Mouse (Mus musculus): ENCODE results near the gene Isca2. TPM values are rescaled to one million over a fixed set of nuclear protein-coding genes. Genes with fewer than 3 reads are reported as not detected.
A peak's percentile ranks its signal among the peaks of the same experiment; 100 is the strongest.

Gene Isca2
- polyA plus RNA-seq, 1 experiment from 2014 or later = 143 TPM

DNA sequence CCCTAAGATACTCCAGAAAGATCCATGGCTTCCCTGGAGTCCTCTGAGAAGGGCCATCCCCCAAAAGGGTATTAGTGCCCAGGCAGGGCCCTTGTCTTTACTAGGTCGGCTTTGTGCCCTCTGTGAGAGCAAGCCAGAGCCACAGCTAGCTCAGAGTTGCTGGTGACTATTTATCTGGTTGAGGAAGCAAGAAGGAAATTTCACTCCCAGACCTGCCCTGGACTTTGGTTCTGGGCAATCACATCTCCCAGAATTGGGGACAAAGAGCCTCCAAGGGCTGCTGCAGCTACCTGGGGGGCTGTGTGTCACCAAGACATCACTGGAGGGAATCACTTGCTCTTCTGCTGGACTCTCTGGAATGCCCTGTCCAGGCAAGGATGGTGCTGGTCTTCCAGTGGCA lies 33.0 kb downstream of the Isca2 start:
- H3K4me2 ChIP-seq = no peak overlapping the region
- no peaks in the 10 kb centered on the region for H3K36me3 ChIP-seq
- no peaks in the 10 kb centered on the region for H3K27me3 ChIP-seq
- 78% methylated on average over 1 of the region's 1 CpGs for WGBS
- no peak for ATAC-seq (replicated peaks; ENCODE audit: low FRiP score)
- H3K4me1 ChIP-seq = peaks cover 36% of the 10 kb centered on the region
- no peaks in the 10 kb centered on the region for H3K9me3 ChIP-seq (replicated peaks)
- H3K9ac ChIP-seq = no peak overlapping the region
- 0 out of 2 replicates have a peak overlapping the region, but pooled peaks have one; percentile 13 for H3K27ac ChIP-seq
- no peak overlapping the region for H3K4me3 ChIP-seq (replicated peaks)

DNA sequence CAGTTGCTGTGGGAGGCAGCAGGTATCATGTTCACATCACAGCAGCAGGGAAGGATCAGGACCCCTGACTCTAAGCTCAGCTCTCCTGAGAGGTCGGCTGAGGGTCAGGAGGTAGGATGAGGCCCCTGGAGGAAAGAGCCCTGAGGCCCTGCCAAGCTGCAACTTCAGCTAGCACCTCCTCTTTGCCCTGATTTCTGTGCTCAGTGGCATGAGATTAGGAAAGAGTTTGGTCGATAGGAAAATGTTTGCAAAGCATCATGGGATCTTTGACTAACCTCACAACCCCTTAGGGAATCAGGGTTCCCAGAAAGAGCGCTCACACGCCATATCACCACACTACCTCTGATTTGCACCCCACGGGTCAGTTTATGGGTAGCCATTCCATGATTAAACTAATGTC lies 33.7 kb downstream of the Isca2 start:
- Histone ChIP-seq H3K27ac (no peak overlapping the region), H3K36me3 (no peaks in the 10 kb centered on the region), H3K4me3 (replicated peaks) (no peak overlapping the region), H3K27me3 (no peaks in the 10 kb centered on the region), H3K4me1 (peaks cover 36% of the 10 kb centered on the region), H3K4me2 (no peak overlapping the region), H3K9me3 (replicated peaks) (no peaks in the 10 kb centered on the region), H3K9ac (no peak overlapping the region)
- WGBS = 49% methylated on average over 5 of the region's 5 CpGs
- no peak for ATAC-seq (replicated peaks; ENCODE audit: low FRiP score)

DNA sequence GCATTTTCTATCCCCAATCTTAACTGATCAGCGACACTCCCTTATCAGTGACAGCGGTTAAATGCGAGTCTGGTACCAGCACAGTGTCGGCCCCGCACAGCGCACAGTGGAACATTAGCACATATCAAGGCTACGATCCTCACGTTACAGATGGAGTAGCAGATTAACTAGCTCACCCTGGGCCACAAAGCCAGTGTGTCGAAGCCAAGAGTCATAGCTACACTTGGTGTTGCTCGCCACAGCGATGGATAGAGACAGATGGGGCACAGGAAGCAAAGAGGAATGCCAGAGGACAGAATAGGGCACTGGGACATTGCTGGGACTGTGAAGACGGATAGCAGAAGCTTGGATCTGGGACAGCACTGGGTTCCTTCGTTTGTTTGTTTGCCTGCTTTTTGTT lies 34.3 kb downstream of the Isca2 start:
- no peaks in the 10 kb centered on the region for H3K9me3 ChIP-seq (replicated peaks)
- peaks cover 36% of the 10 kb centered on the region for H3K4me1 ChIP-seq
- no peak overlapping the region for H3K9ac ChIP-seq
- no peak overlapping the region for H3K27ac ChIP-seq
- 72% methylated on average over 13 of the region's 13 CpGs for WGBS
- H3K36me3 ChIP-seq = no peaks in the 10 kb centered on the region
- H3K4me3 ChIP-seq (replicated peaks) = no peak overlapping the region
- ATAC-seq (replicated peaks; ENCODE audit: low FRiP score) = no peak
- H3K4me2 ChIP-seq = no peak overlapping the region
- H3K27me3 ChIP-seq = no peaks in the 10 kb centered on the region

DNA sequence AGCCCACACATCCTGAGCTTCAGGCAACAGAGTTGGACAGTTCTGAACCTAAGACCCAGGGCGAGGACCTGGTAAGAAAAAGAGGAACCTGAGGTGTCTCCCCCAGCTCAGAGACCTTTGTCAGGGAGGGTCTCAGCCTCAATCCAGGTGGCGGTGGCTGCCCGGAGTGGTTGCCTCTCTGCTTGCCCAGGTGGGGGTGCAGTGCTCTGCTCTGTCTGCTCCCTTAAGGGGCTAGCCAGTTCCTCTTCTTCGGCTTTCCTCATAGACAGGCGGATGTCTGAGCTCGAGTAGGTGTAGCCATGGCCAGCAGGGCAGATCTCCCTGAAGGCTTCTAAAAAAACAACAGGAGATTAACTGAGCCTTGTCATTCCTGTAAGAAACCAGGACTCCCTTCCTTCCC lies 36.0 kb downstream of the Isca2 start:
- H3K36me3 ChIP-seq = no peaks in the 10 kb centered on the region
- H3K4me3 ChIP-seq (replicated peaks) = no peak overlapping the region
- H3K9me3 ChIP-seq (replicated peaks) = no peaks in the 10 kb centered on the region
- H3K4me2 ChIP-seq = no peak overlapping the region
- no peak overlapping the region for H3K9ac ChIP-seq
- WGBS = 59% methylated on average over 6 of the region's 6 CpGs
- no peaks in the 10 kb centered on the region for H3K27me3 ChIP-seq
- peaks cover 36% of the 10 kb centered on the region for H3K4me1 ChIP-seq
- ATAC-seq (replicated peaks; ENCODE audit: low FRiP score) = no peak
- no peak overlapping the region for H3K27ac ChIP-seq

DNA sequence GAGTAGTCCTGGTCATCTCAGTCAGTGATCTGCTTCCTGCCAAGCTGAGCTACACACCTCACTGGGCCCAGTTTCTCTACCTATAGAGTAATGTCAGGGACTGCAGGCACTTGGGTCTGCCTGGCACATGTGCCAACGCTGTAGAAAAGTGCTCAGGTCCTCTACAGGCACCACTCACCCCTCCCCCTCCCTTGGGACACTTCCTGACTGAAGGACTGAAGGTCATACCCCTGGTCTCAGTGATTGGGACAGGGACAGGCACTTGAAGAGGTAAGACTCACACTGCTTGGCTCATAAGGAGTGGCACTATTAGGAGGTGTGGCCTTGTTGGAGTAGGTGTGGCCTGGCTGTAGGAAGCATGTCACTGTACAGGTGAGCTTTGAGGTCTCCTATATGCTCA lies 37.8 kb downstream of the Isca2 start:
- Histone ChIP-seq H3K4me1 (peaks cover 27% of the 10 kb centered on the region), H3K4me2 (no peak overlapping the region), H3K4me3 (replicated peaks) (no peak overlapping the region), H3K27me3 (no peaks in the 10 kb centered on the region), H3K9ac (no peak overlapping the region), H3K9me3 (replicated peaks) (no peaks in the 10 kb centered on the region), H3K27ac (no peak overlapping the region), H3K36me3 (no peaks in the 10 kb centered on the region)
- WGBS = 63% methylated on average over 1 of the region's 1 CpGs
- ATAC-seq (replicated peaks; ENCODE audit: low FRiP score) = no peak

DNA sequence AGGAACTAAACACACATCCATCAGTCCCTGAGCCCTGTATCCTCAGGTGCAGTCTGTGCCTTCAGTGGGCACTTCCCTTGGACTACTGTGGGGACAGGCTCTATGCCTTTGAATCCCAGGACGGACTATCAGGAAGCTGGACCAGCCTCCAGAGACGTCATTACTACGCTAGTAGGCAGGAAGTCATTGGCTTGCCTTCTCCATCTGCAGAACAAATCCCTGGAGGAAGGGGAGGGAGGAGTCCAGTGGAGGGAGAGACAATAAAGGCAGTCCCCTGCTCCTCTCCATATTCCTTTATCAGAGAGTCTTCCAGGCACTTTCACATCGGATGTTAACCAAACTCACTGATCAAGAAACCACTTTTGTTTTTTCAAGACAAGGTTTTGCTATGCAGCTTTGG lies 38.5 kb downstream of the Isca2 start:
- whole genome bisulfite sequencing = 40% methylated on average over 4 of the region's 4 CpGs
- Histone ChIP-seq H3K9ac (no peak overlapping the region), H3K4me3 (replicated peaks) (no peak overlapping the region), H3K4me1 (peaks cover 20% of the 10 kb centered on the region), H3K9me3 (replicated peaks) (no peaks in the 10 kb centered on the region), H3K36me3 (no peaks in the 10 kb centered on the region), H3K27me3 (no peaks in the 10 kb centered on the region), H3K4me2 (no peak overlapping the region), H3K27ac (no peak overlapping the region)
- ATAC-seq (replicated peaks; ENCODE audit: low FRiP score) = no peak

DNA sequence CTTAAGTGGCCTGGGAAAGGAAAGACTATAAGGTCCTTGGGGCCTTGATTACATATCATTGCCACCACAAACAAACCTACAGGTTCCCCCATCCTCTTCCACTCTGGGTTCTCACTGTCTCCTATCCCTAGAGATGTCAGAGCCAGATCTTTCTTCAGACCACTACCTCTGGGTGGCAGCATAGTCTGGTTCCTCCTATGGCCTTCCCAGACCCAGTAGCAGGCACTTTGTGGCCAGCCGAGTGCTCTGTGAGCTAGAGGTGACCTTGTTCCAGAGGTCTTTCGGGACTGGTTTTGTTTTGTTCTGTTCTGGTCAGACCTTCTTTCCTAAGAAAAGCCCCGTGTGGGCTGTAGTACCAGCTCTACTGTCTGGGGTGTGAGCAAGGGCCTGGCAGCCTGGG lies 39.0 kb downstream of the Isca2 start:
- Histone ChIP-seq H3K4me3 (replicated peaks) (no peak overlapping the region), H3K4me1 (peaks cover 15% of the 10 kb centered on the region), H3K27me3 (no peaks in the 10 kb centered on the region), H3K9ac (no peak overlapping the region), H3K36me3 (no peaks in the 10 kb centered on the region), H3K9me3 (replicated peaks) (no peaks in the 10 kb centered on the region), H3K27ac (no peak overlapping the region), H3K4me2 (no peak overlapping the region)
- WGBS = 49% methylated on average over 3 of the region's 3 CpGs
- ATAC-seq (replicated peaks; ENCODE audit: low FRiP score) = no peak

DNA sequence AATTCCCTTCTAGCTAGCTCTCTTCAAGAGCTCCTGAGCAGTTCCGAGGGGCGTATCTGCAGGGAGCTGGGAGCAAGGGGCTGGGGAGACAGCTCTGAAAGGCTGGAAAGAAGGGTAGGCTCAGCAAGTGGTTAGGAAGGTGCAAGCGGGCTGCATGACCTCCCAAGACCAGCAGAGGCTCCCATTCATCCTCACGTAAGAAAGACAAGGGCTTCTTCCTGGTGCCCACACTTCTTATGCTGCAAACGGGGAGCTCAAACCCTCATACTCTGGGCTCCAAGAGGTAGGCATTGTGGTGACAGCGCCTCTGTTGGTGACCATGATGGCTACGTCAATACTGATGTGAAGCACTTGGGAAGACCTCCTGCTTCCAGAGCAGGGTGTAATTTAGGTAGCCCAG lies 40.7 kb downstream of the Isca2 start:
- H3K4me1 ChIP-seq = 0 out of 2 replicates have a peak, but pooled peaks cover 4% of the 10 kb centered on the region
- no peak overlapping the region for H3K9ac ChIP-seq
- no peaks in the 10 kb centered on the region for H3K36me3 ChIP-seq
- H3K27ac ChIP-seq = no peak overlapping the region
- H3K9me3 ChIP-seq (replicated peaks) = no peaks in the 10 kb centered on the region
- WGBS = 58% methylated on average over 7 of the region's 7 CpGs
- ATAC-seq (replicated peaks; ENCODE audit: low FRiP score) = no peak
- H3K27me3 ChIP-seq = no peaks in the 10 kb centered on the region
- H3K4me3 ChIP-seq (replicated peaks) = no peak overlapping the region
- H3K4me2 ChIP-seq = no peak overlapping the region

DNA sequence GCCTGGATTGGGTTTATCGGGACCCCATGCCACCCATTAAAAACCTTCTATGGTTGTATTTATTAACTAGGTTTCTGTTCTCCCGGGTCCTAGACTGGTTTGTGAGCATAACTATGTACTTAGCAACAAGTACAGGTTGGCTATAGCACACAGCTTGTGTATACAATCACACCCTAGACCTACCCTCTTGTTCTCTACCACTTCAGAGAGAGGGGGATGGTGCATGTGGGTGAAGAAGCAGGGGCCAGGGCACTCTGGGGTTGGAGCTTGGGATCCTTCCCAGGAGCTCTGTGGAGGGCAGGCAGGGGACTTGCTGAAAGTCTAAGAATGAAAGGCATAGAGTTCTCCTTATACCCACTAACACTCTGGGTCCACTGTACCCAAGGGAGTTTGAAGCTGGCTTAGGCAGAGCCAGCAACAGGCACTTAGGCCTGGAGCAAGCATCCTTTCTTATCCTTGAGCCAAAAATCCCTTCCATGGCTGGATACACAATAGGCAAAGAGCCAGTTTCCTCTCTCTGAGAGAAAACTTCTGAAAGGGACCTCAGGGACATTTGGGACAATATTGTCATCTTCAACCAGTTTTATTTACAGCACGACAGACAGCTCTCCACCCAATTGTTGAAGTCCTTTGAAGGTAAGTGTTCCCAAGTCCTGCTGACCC lies 41.7 kb downstream of the Isca2 start:
- H3K27ac ChIP-seq = no peak overlapping the region
- no peaks in the 10 kb centered on the region for H3K9me3 ChIP-seq (replicated peaks)
- no peaks in the 10 kb centered on the region for H3K4me1 ChIP-seq
- H3K4me2 ChIP-seq = no peak overlapping the region
- H3K36me3 ChIP-seq = no peaks in the 10 kb centered on the region
- ATAC-seq (replicated peaks; ENCODE audit: low FRiP score) = no peak
- no peaks in the 10 kb centered on the region for H3K27me3 ChIP-seq
- H3K4me3 ChIP-seq (replicated peaks) = no peak overlapping the region
- 67% methylated on average over 3 of the region's 3 CpGs for whole genome bisulfite sequencing
- H3K9ac ChIP-seq = no peak overlapping the region

DNA sequence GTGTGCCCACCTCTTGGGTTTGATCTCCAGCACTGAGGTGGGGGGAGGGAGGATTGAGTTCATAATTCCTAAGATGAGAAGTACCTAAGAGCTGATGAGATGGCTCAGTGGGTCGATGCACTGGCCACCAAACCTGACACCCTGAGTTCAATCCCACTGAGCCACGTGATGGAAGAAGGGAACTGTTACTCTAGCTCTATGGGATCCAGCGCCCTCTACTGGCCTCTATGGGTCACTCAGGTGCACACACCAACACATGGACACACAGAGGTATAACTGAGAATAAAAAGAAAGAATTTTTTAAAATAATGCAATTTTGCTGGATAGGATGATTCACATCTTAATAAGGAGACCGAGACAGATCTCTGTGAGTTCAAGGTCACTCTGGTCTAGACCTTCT lies 45.4 kb downstream of the Isca2 start:
- H3K9me3 ChIP-seq (replicated peaks) = no peaks in the 10 kb centered on the region
- WGBS = 68% methylated on average over 4 of the region's 4 CpGs
- no peak overlapping the region for H3K4me3 ChIP-seq (replicated peaks)
- no peaks in the 10 kb centered on the region for H3K4me1 ChIP-seq
- no peaks in the 10 kb centered on the region for H3K36me3 ChIP-seq
- ATAC-seq (replicated peaks; ENCODE audit: low FRiP score) = no peak
- H3K4me2 ChIP-seq = no peak overlapping the region
- no peaks in the 10 kb centered on the region for H3K27me3 ChIP-seq
- no peak overlapping the region for H3K9ac ChIP-seq
- H3K27ac ChIP-seq = no peak overlapping the region

DNA sequence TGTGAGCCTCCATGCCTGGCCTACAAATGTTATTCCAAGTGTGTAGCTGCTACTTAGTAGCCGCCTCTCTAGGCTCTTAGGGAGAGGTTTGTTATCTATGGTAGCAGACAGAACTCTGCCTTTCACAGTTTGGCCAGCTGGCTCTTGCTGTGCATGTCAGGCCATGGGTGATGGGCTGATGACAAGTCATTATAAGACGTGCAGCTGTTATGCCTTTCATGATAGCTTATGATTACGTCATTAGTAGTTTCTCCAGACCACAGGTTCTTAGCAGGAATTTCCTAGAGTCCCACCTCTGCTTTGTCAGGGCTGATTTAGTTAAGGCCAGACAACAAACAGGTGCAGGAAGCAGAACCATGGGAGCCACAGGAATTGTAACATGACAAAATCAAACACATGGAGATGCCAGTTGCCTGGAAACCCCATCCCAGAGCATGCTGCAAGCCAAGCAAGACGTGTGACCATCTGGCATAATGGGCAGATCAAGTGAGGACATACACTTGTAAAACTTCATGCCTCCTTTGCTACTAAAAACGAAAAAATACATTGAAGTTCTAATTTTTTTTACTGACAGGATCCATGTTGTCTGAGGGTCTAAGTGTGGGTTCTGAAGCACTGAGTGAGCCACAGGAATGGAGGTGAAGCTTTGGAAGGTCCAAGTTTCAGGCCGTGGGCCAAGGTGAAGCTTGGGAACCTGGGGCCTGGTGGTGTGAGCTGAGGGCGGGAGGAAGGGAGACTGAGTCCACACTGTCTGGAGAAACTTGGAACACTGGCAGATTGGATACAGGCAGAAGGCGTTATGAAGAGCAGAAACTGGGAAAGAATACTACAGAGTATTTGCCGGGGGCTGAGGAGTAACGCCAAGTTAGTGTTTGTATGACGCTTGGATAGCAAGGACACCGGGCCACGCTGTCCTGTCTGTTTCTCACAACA lies 46.5 kb downstream of the Isca2 start:
- Histone ChIP-seq H3K9me3 (replicated peaks) (no peaks in the 10 kb centered on the region), H3K4me1 (no peaks in the 10 kb centered on the region), H3K27ac (no peak overlapping the region), H3K9ac (no peak overlapping the region), H3K4me2 (no peak overlapping the region), H3K4me3 (replicated peaks) (no peak overlapping the region), H3K36me3 (no peaks in the 10 kb centered on the region), H3K27me3 (no peaks in the 10 kb centered on the region)
- no peak; the same call in 1 of the 2 replicates for ATAC-seq (replicated peaks; ENCODE audit: low FRiP score)
- 87% methylated on average over 13 of the region's 13 CpGs for WGBS

DNA sequence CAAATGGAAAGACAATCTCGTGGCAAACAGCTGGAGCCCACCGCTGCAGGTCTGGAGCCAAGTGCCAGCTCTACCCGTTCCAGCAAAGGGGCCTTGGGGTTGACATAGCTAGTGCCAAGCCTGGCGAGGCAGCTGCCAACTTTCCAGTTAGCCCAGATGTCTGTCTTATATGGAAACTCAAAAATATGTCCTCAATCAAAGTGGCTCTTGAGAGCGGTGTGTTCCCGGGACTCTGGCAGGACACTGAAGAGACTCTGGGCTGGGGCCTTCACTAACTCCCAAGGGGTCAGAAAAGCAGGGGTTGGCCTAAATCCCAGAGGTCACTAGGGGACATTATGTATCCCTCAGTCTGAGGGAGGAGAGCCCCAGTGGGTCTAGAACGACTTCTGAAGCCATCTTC lies 50.5 kb downstream of the Isca2 start:
- H3K36me3 ChIP-seq = no peaks in the 10 kb centered on the region
- 0 out of 2 replicates have a peak, but pooled peaks cover 3% of the 10 kb centered on the region for H3K4me1 ChIP-seq
- H3K9ac ChIP-seq = no peak overlapping the region
- ATAC-seq (replicated peaks; ENCODE audit: low FRiP score) = no peak
- H3K27me3 ChIP-seq = no peaks in the 10 kb centered on the region
- no peaks in the 10 kb centered on the region for H3K9me3 ChIP-seq (replicated peaks)
- 77% methylated on average over 7 of the region's 7 CpGs for WGBS
- H3K4me3 ChIP-seq (replicated peaks) = no peak overlapping the region
- H3K4me2 ChIP-seq = no peak overlapping the region
- no peak overlapping the region for H3K27ac ChIP-seq

All from kidney, embryonic 15.5 days (tissue).